Mouse (Mus musculus) ZHBTc4 (cell line): ENCODE data around the gene Tecpr2.

Experiments
- DNase-seq: peaks from one replicate; pipeline ENCODE4 v3.0.0-alpha.2; 2011; ENCODE audit warnings: low read depth, low spot score

The Tecpr2 gene

GRCm38 (mm10) chr12:111006339-111006738 lies 117.3 kb downstream of the Tecpr2 start:
- DNase-seq = no peak

- DNase-seq = peak; percentile 81
Measured at GRCm38 (mm10) chr12:111007134-111008103, 118.4 kb downstream of the Tecpr2 start.

- peak; percentile 75 for DNase-seq
Measured at GRCm38 (mm10) chr12:111008500-111009490, 119.7 kb downstream of the Tecpr2 start.

GRCm38 (mm10) chr12:111009615-111010257 lies 120.7 kb downstream of the Tecpr2 start:
- no peak for DNase-seq

GRCm38 (mm10) chr12:111016807-111017206 lies 127.7 kb downstream of the Tecpr2 start:
- DNase-seq = no peak

- no peak for DNase-seq
Measured at GRCm38 (mm10) chr12:111018068-111018467, 129.0 kb downstream of the Tecpr2 start.

GRCm38 (mm10) chr12:111019086-111019485 lies 130.0 kb downstream of the Tecpr2 start:
- no peak for DNase-seq

GRCm38 (mm10) chr12:111021138-111021537 lies 132.1 kb downstream of the Tecpr2 start:
- DNase-seq = no peak

- no peak for DNase-seq
Measured at GRCm38 (mm10) chr12:111021577-111021976, 132.5 kb downstream of the Tecpr2 start.
